Mouse (Mus musculus) heart, postnatal 0 days (tissue): ENCODE measurements around the gene Bcl2l11.

Experiments used
- CTCF ChIP-seq: IDR thresholded peaks from 2 replicates; pipeline ENCODE4 v1.5.1; 2016; ENCODE audit warnings: antibody characterized with exemption, control low read depth, low read depth
- EP300 ChIP-seq: IDR thresholded peaks from 2 replicates; pipeline ENCODE4 v1.6.1; 2016; ENCODE audit warnings: antibody characterized with exemption, low read depth

DNA sequence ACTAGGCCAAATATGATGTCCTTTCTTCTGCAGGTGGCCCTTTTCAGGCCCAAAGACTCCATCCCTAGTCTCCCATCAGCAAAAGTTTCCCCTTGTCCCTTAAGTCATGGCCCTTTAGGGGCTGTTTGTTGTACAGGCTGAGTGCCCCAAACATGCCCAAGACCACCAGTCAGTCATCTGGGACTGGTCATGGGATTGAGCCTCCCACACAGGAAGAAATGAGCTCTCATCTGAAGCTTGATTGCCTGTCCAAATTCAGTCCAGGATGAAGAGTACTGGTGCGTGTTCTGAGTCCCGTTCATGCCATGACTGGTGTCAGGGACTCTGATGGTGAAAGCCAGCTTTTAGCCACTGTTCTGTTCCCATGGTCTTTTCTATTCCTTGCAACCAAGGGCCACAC is 33.4 kb upstream of the Bcl2l11 start:
- TF ChIP-seq CTCF (no peak), EP300 (no peak)
